Mouse (Mus musculus) intestine, embryonic 15.5 days (tissue): Measurements from ENCODE around the gene Aadac. TPM values are rescaled to one million over a fixed set of nuclear protein-coding genes. Genes with fewer than 3 reads are reported as not detected.

Experiments used
- ATAC-seq: fragments of 200-750 bp; cut with Nextera tagmentation; 2 replicates; pipeline ENCODE4 v1.8.0; 2017; ENCODE audit warnings: moderate TSS enrichment, moderate library complexity
- H3K27ac ChIP-seq: fragments of 300-500 bp; sonication (generic); 2 replicates; pipeline ENCODE4 v1.5.1; 2015; ENCODE audit warnings: mild to moderate bottlenecking, inconsistent platforms
- H3K27me3 ChIP-seq: fragments of 300-500 bp; sonication (generic); replicated peaks from 2 replicates; pipeline ENCODE4 v1.6.1; 2015; ENCODE audit warnings: inconsistent platforms
- H3K36me3 ChIP-seq: fragments of 300-500 bp; sonication (generic); 2 replicates; pipeline ENCODE4 v1.6.1; 2015; ENCODE audit warnings: inconsistent platforms
- H3K4me1 ChIP-seq: fragments of 300-500 bp; sonication (generic); replicated peaks from 2 replicates; pipeline ENCODE4 v1.6.1; 2015; ENCODE audit warnings: inconsistent platforms
- H3K4me2 ChIP-seq: fragments of 300-500 bp; sonication (generic); replicated peaks from 2 replicates; pipeline ENCODE4 v1.6.1; 2015; ENCODE audit warnings: mild to moderate bottlenecking, inconsistent platforms
- H3K4me3 ChIP-seq: fragments of 300-500 bp; sonication (generic); replicated peaks from 2 replicates; pipeline ENCODE4 v1.5.1; 2015; ENCODE audit warnings: inconsistent platforms
- H3K9ac ChIP-seq: fragments of 300-500 bp; sonication (generic); 2 replicates; pipeline ENCODE4 v1.6.1; 2015; ENCODE audit warnings: inconsistent platforms
- H3K9me3 ChIP-seq: fragments of 300-500 bp; sonication (generic); 2 replicates; pipeline ENCODE4 v1.6.1; 2016; ENCODE audit warnings: inconsistent platforms
- WGBS: fragments of 180-500 bp; shearing (Covaris S2); methylation state at CpG from one replicate; pipeline ENCODE4 v1.1.7; 2015; 5-methylcytosine and 5-hydroxymethylcytosine counted together
- polyA plus RNA-seq: library from polyadenylated mRNA; unstranded; fragments of >200 nt; fragmentation: Nextera tagmentation; extraction: Ambion mirVana; gene quantifications from 2 replicates; pipeline ENCODE4 v1.2.1, GENCODE M21; 2015

The Aadac gene
- 152 and 158 TPM in 2 replicates for polyA plus RNA-seq

DNA sequence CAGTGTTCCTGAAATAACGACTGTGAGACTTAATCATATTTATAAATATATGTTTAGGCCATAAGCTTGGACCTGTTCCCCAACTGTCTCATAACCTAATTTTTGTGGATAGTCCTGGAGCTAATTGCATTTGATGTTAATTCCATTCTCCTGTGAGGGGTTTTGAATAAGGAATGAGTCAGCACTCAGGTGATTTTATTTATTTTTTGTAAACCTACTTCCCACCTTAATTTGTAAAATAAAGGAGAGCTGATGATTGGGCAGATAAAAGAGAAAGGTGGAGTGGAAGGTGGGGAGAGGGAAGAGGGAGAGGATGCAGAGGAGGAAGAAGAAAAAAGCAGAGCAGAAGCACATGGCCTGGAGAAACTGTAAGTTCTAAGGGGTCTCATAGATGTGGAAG, at the start of gene Aadac:
Aadac (plus strand) TSS at position 301 of the 400 bp plus-strand sequence.
- Histone ChIP-seq H3K9me3 (no peaks in the 10 kb centered on the region), H3K27ac (no peak within 1 kb of the TSS), H3K27me3 (no peaks in the 10 kb centered on the region), H3K4me2 (no peak within 1 kb of the TSS), H3K36me3 (no peaks in the 10 kb centered on the region), H3K4me1 (no peaks in the 10 kb centered on the region), H3K9ac (no peak within 1 kb of the TSS), H3K4me3 (no peak within 1 kb of the TSS)
- ATAC-seq = no peak
- WGBS = 78% methylated on average over 1 of the region's 1 CpGs

DNA sequence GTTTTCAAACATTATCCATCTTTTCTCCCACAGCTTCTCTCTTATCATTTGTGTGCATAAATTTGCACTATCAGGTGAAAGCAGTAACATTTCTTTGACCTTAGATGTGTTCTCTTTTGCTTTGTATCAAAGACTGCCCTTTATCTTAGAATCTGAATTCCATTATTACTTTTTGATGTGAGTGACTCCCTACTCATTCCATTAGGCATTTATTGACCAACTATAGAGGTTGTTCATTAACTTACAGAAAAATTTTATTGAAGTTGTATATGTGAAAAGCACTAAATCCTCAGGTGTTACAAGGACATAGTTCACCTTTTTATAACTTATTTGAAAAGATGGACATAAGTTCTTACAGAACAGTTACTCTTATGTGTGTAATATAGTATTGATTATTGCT, 21.9 kb upstream of the Aadac start:
- Histone ChIP-seq H3K4me2 (no peak overlapping the region), H3K36me3 (no peaks in the 10 kb centered on the region), H3K9ac (no peak overlapping the region), H3K27ac (no peak overlapping the region), H3K9me3 (no peaks in the 10 kb centered on the region), H3K27me3 (no peaks in the 10 kb centered on the region), H3K4me3 (no peak overlapping the region), H3K4me1 (no peaks in the 10 kb centered on the region)
- ATAC-seq = peak; percentile 84

DNA sequence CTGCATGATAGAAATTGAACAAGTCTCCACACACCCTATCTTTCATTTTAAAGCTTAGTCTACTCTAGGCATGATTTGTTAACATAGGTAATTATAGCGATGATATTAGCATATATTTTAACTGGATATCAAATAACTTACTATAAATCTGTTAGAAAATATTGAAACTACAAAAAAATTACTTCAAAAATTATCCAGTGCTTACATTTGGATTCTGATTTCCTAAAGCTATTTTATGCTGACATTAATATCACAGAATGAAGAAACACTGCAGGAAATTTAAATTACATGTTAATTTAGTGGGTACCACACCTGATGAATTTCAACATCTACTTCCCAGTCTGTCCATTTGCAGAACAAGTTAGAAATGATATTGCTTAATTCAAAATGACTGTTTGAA, 19.1 kb upstream of the Aadac start, which contains the start of gene Aadacl2:
Aadacl2 (plus strand) TSS at position 301 of the 400 bp plus-strand sequence.
- H3K9me3 ChIP-seq = no peaks in the 10 kb centered on the region
- whole genome bisulfite sequencing = 88% methylated on average over 1 of the region's 1 CpGs
- no peak for ATAC-seq
- H3K36me3 ChIP-seq = no peaks in the 10 kb centered on the region
- H3K4me3 ChIP-seq = no peak within 1 kb of the TSS
- no peak within 1 kb of the TSS for H3K27ac ChIP-seq
- no peak within 1 kb of the TSS for H3K4me2 ChIP-seq
- H3K27me3 ChIP-seq = no peaks in the 10 kb centered on the region
- H3K4me1 ChIP-seq = no peaks in the 10 kb centered on the region
- no peak within 1 kb of the TSS for H3K9ac ChIP-seq

DNA sequence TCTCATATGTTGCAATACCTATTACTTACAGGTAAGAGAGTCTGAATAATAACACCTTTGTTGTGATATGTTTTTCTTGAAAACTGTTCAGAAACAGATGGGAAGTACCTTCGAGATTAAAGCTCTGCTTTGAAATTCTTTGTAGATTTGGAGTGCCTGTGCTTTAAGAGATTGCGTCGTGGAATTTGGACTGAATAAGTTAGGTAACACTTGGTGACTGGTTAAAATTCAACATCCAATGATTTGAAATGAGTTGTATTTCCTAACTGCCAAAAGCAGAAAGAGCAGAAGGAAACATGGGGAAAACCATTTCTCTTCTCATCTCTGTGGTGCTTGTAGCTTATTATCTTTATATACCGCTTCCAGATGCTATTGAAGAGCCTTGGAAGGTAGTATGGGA, 6.0 kb downstream of the Aadac start:
- Histone ChIP-seq H3K27me3 (no peaks in the 10 kb centered on the region), H3K9ac (no peak overlapping the region), H3K9me3 (no peaks in the 10 kb centered on the region), H3K4me1 (no peaks in the 10 kb centered on the region), H3K27ac (no peak overlapping the region), H3K4me3 (no peak overlapping the region), H3K4me2 (no peak overlapping the region), H3K36me3 (no peaks in the 10 kb centered on the region)
- WGBS = 66% methylated on average over 4 of the region's 4 CpGs
- peak; percentile 63 for ATAC-seq

DNA sequence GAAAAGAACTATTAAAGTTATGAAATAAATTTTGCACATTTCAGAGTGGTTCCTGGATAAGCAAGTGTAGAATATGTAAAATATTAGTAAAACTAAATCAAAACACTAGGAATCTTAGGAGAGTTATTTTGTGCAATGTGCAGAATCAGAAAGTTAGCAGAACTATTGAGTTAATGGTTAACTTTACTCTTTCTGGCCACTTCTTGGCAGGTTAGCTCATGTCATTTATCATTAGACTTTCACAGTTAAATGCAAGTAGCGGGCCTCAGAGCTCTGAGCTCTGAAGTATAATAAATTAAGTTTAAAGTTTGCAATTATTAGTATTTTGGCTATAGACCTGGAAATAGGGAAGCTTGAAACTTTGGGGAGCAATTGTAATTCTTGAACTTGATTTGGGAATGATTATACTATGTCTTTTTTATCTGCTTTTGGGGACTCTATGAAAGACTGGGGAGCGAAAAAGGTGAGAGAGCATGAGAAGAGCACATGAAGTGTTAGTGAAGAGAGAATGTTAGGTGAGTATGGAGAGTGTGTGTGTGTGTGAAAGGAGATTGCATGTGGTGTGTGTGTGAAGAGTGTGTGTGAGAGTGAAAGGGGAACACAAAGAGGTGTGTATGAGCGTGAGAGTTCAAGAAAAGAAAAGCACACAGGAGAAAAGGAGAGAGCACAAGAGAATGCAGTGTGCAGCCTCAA, 20.9 kb downstream of the Aadac start:
- H3K4me2 ChIP-seq = no peak overlapping the region
- H3K36me3 ChIP-seq = no peaks in the 10 kb centered on the region
- WGBS = 60% methylated on average over 3 of the region's 3 CpGs
- ATAC-seq = peak; percentile 74; the same call in 1 of the 2 replicates
- H3K4me3 ChIP-seq = no peak overlapping the region
- H3K4me1 ChIP-seq = no peaks in the 10 kb centered on the region
- H3K27ac ChIP-seq = no peak overlapping the region
- no peaks in the 10 kb centered on the region for H3K27me3 ChIP-seq
- H3K9me3 ChIP-seq = no peaks in the 10 kb centered on the region
- H3K9ac ChIP-seq = no peak overlapping the region

DNA sequence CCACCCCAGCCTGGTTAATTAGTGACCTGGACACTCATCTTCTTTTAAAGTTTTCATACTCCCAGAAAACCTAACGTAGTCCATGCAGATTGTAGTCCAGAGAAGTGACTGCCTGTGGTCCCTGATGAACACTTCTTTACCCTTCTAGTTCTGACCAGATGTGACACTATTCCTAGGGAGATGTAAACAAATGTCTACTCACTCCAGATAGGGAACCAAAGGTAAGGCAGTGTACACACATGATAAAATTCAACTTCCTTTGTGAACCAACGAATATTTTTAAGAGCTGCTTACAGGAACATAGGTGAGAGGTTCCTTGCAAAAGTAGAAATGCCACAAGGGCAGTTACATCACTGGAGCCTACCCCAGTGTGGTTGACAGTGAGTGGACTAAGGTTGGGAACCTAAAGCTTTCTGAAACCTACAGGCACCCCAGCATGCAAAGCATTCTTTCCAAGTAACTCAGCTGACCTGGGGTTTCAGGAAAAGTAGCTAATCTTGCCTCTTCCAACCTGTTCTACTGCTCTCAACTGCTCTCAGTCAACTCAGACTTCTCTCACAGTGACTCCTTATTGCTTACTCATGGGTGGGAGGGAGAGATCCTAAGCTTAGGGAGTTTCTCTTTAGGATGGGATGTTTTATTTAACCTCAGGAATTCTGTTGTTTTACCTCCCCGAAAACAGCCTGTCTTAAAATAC, 27.9 kb downstream of the Aadac start:
- no peaks in the 10 kb centered on the region for H3K9me3 ChIP-seq
- 68% methylated on average over 3 of the region's 3 CpGs for WGBS
- no peaks in the 10 kb centered on the region for H3K4me1 ChIP-seq
- H3K36me3 ChIP-seq = no peaks in the 10 kb centered on the region
- H3K4me3 ChIP-seq = no peak overlapping the region
- ATAC-seq = no peak
- H3K9ac ChIP-seq = no peak overlapping the region
- H3K27me3 ChIP-seq = no peaks in the 10 kb centered on the region
- H3K4me2 ChIP-seq = no peak overlapping the region
- no peak overlapping the region for H3K27ac ChIP-seq

DNA sequence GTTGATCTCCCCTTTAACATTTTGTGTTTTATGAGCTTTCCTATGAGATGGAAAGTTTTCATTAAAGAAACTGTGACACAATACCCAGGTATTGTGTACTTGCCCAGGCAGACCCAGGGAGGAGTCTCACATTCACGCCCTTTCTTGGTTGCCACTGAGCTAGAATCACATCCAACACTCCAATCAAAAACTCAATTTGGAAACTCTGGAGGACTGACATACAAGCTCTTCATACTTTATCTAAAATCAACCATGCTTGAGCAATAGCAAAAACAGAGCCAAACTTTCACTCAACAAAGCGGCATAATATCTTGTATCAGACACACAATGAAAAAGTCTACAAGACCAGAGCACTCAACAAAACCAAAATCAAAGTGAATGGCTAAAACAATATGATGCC, 28.4 kb downstream of the Aadac start:
- no peak overlapping the region for H3K9ac ChIP-seq
- 92% methylated on average over 2 of the region's 2 CpGs for WGBS
- H3K4me1 ChIP-seq = no peaks in the 10 kb centered on the region
- no peak overlapping the region for H3K4me3 ChIP-seq
- H3K9me3 ChIP-seq = no peaks in the 10 kb centered on the region
- no peak overlapping the region for H3K27ac ChIP-seq
- H3K36me3 ChIP-seq = no peaks in the 10 kb centered on the region
- no peaks in the 10 kb centered on the region for H3K27me3 ChIP-seq
- no peak for ATAC-seq
- no peak overlapping the region for H3K4me2 ChIP-seq

DNA sequence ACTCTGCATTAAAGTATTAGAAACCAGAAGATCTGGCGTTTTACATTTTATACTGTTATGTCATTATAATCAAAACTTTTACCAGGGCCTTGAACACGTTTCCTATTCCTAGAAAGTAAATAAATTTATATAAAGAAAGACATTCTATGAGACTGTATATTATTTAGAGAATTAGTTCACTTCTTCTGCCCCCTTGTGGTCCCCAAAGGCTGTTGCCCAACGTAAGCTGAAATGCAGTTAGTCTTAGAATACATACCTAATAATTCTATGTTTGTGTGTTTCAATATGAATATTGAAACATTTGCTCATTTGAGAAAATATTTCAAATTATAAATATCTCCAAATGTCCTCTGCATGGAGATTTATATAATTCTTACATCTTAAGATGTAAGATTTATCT, 30.9 kb downstream of the Aadac start:
- Histone ChIP-seq H3K27ac (no peak overlapping the region), H3K9ac (no peak overlapping the region), H3K9me3 (no peaks in the 10 kb centered on the region), H3K4me3 (no peak overlapping the region), H3K36me3 (no peaks in the 10 kb centered on the region), H3K4me2 (no peak overlapping the region), H3K4me1 (no peaks in the 10 kb centered on the region), H3K27me3 (no peaks in the 10 kb centered on the region)
- ATAC-seq = no peak
- 30% methylated on average over 3 of the region's 3 CpGs for WGBS

DNA sequence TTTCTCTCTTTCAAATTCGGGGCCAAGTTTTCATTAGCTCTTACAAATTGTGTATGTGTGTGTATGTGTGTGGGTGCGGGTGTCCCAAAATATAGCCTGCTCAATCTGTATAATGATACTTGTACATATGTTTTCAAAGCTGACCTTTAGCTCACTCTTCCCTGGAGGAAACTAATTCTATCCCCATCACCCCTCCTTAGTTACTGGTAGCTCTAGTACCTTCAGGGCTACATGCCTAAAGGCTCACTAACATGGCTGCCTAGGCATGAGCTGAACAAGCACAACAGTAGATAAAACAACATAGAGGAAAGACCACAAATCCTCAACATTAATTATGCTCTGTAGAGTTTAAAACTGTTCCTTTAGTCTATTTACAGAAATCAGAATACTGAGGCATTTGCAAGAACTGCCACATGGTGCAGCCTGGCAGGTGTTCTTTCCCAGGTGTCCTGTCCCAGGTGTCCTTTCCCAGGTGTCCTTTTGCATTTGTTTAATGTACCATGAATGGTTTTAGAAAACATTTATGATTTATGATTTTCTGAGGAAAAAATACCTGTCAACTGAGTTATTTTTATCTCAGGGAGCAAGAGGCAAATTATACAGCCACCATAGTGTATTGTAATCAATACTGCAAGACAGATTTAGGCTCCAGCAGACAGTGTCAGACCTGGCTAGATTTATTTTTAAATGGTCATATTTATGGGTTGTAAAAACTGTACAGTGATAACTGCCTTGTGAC, 31.7 kb downstream of the Aadac start:
- no peaks in the 10 kb centered on the region for H3K4me1 ChIP-seq
- H3K27ac ChIP-seq = peak overlapping the region; percentile 41
- no peak overlapping the region for H3K4me2 ChIP-seq
- no peak overlapping the region for H3K4me3 ChIP-seq
- no peaks in the 10 kb centered on the region for H3K9me3 ChIP-seq
- no peaks in the 10 kb centered on the region for H3K27me3 ChIP-seq
- WGBS = 85% methylated on average over 2 of the region's 2 CpGs
- peak; percentile 97 for ATAC-seq
- no peaks in the 10 kb centered on the region for H3K36me3 ChIP-seq
- H3K9ac ChIP-seq = no peak overlapping the region

DNA sequence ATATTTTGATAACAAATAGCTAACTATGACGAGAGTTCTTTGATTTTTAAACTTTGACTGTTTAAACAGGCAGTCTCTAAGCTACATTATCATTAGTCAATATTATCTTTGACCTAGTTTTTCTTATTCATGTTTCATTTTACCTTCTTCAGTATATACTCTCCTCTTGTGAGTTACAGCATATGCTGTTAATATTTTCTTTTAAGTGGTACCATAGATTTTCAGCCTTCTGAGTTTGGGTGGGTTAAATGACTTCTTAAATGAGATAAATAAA, 32.2 kb downstream of the Aadac start:
- H3K27ac ChIP-seq = no peak overlapping the region
- no peaks in the 10 kb centered on the region for H3K4me1 ChIP-seq
- no peaks in the 10 kb centered on the region for H3K36me3 ChIP-seq
- H3K4me2 ChIP-seq = no peak overlapping the region
- no peaks in the 10 kb centered on the region for H3K27me3 ChIP-seq
- no peaks in the 10 kb centered on the region for H3K9me3 ChIP-seq
- 29% methylated on average over 1 of the region's 1 CpGs for WGBS
- no peak overlapping the region for H3K9ac ChIP-seq
- H3K4me3 ChIP-seq = no peak overlapping the region
- ATAC-seq = no peak

DNA sequence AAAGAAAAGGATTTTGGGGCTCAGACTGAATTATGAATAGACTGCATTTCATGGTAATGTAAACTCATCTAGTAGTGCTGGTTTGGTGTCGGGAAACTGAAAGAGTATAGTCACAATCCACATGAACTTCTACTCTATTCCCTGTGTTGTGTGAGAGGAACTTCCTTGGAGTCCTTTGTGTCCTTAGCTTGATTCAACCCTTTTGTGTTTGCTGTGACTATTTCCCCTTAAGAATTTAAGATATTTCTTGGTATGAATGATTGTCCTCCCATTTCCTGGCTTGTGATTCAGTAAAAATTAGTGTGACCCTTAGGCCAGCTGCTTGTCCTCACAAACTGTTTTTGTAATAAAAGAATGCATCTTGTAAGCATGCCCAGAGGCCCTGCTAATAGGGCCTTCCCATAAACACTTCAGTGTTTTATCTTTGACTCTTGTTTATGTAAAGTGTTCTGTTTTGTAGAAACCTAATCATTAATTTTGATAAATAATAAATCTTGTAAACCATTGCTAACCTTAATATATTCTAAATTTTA, 53.4 kb downstream of the Aadac start:
- no peak overlapping the region for H3K9ac ChIP-seq
- H3K27me3 ChIP-seq = no peaks in the 10 kb centered on the region
- no peak overlapping the region for H3K4me3 ChIP-seq
- 46% methylated on average over 1 of the region's 1 CpGs for WGBS
- ATAC-seq = peak; percentile 61; the same call in 1 of the 2 replicates
- H3K9me3 ChIP-seq = no peaks in the 10 kb centered on the region
- no peak overlapping the region for H3K27ac ChIP-seq
- H3K4me2 ChIP-seq = no peak overlapping the region
- H3K36me3 ChIP-seq = no peaks in the 10 kb centered on the region
- H3K4me1 ChIP-seq = no peaks in the 10 kb centered on the region

DNA sequence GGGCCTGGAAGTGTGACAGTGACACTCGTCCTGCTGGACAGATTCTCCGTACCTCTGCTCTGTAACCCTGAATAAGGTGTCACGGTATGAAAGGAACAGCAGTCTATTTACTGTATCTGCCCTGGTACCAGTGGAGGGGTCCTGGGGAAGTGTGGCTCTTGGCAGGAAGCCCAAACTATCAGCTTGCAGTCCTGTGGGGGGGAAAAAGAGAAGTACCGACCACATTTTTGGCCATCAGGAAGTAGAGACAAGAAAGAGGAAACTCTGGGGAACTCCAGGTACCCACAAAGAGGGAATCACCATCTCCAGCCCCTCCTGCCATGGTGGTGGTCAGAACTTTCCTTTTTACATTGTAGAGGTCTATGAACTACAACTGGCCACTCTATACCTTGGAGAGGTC, 55.1 kb downstream of the Aadac start:
- Histone ChIP-seq H3K4me3 (no peak overlapping the region), H3K27me3 (no peaks in the 10 kb centered on the region), H3K4me2 (no peak overlapping the region), H3K36me3 (no peaks in the 10 kb centered on the region), H3K27ac (no peak overlapping the region), H3K4me1 (no peaks in the 10 kb centered on the region), H3K9me3 (no peaks in the 10 kb centered on the region), H3K9ac (no peak overlapping the region)
- WGBS = 55% methylated on average over 4 of the region's 4 CpGs
- ATAC-seq = no peak
